In the genomic region with DNA sequence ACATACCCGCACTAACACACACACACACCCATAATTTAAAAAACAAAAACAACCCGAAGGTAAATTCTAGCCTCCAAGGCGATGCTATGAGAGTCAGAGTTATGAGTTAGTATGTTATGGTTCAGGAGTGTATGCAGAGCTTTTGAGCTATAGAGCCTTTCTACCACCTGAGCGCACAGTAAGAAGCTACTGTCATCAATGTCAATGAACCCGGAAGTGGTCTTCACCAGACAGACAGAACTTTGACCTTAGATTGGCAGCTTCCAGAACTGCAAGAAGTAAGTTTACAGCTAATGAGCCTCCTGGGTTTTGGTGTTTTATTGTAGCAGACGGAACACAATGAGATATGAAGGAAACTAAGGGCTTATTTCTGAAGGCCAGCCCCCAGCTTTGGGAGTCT, we compare ENCODE assay signal across 34 mouse cellular contexts.
"Had no signal": no experiment of that assay in that cellular context is flagged by ENCODE, and none has a peak within 500 bp of the region (broad histone marks: within the 10 kb centered on the region; RNA-seq: fewer than 3 reads in every experiment).

No protein-coding gene starts in this region.

- H3K27me3 ChIP-seq: heart, embryonic 12.5 days; heart, embryonic 13.5 days; hindbrain, embryonic 12.5 days; hindbrain, embryonic 13.5 days; hindbrain, embryonic 15.5 days; kidney, embryonic 15.5 days had no signal

- DNase-seq: heart, adult 2 months; heart, postnatal 10 days; heart, postnatal 14 days; heart, postnatal 36 days; heart, postnatal 4 days; kidney, adult 11 months; kidney, adult 18-20 months; kidney, adult 2 months; kidney, adult 8-10 months; kidney, adult 9 months; kidney, postnatal 10 days; kidney, postnatal 14 days; kidney, postnatal 25 days; kidney, postnatal 36 days; kidney, postnatal 4 days; layer of hippocampus, adult 9-11 months; layer of hippocampus, postnatal 36 days had no signal

- H3K9ac ChIP-seq: heart, embryonic 12.5 days; heart, embryonic 13.5 days; heart, embryonic 15.5 days; hindbrain, embryonic 12.5 days; hindbrain, embryonic 13.5 days; hindbrain, embryonic 14.5 days; hindbrain, embryonic 15.5 days; kidney, embryonic 15.5 days had no signal

- ATAC-seq: hindbrain, embryonic 16.5 days; hindbrain, postnatal 0 days; inflammation-experienced regulatory T-cells, adult 6 months had no signal

- H3K4me2 ChIP-seq: heart, embryonic 11.5 days; heart, embryonic 12.5 days; heart, embryonic 13.5 days; heart, embryonic 15.5 days; hindbrain, embryonic 12.5 days; hindbrain, embryonic 13.5 days; hindbrain, embryonic 14.5 days; hindbrain, embryonic 15.5 days; kidney, embryonic 15.5 days had no signal

- H3K27ac ChIP-seq: heart, adult 2 months; heart, embryonic 10.5 days; heart, embryonic 13.5 days; heart, embryonic 15.5 days; hindbrain, embryonic 10.5 days; hindbrain, embryonic 12.5 days; hindbrain, embryonic 13.5 days; hindbrain, embryonic 14.5 days; hindbrain, embryonic 15.5 days; hindbrain, postnatal 0 days; kidney, embryonic 15.5 days; kidney, postnatal 0 days; layer of hippocampus, adult 2 months; left cerebral cortex, adult 2 months had no signal

- H3K9me3 ChIP-seq: heart, embryonic 10.5 days; heart, embryonic 12.5 days; heart, embryonic 13.5 days; heart, embryonic 15.5 days; hindbrain, embryonic 10.5 days; hindbrain, embryonic 12.5 days; hindbrain, embryonic 13.5 days; hindbrain, embryonic 15.5 days; kidney, embryonic 15.5 days had no signal

- H3K4me3 ChIP-seq: heart, adult 2 months; heart, embryonic 10.5 days; heart, embryonic 12.5 days; heart, embryonic 13.5 days; heart, embryonic 15.5 days; hindbrain, embryonic 10.5 days; hindbrain, embryonic 12.5 days; hindbrain, embryonic 13.5 days; hindbrain, embryonic 15.5 days; kidney, embryonic 15.5 days; layer of hippocampus, adult 2 months; left cerebral cortex, adult 2 months had no signal

- H3K36me3 ChIP-seq: heart, embryonic 10.5 days; heart, embryonic 12.5 days; heart, embryonic 13.5 days; heart, embryonic 15.5 days; hindbrain, embryonic 10.5 days; hindbrain, embryonic 12.5 days; hindbrain, embryonic 13.5 days; hindbrain, embryonic 15.5 days; kidney, embryonic 15.5 days had no signal
